Mouse (Mus musculus): Measurements from ENCODE around the gene Wrnip1.

- TF ChIP-seq CTCF (IDR thresholded peaks at IDR 0.05; ENCODE audit: extremely low read depth, insufficient read depth, insufficient read length, insufficient replicate concordance) (no peak), POLR2A (IDR thresholded peaks at IDR 0.05; ENCODE audit: low read depth, low read length) (no peak)
These were observed 632 bp downstream of the Wrnip1 start, which contains the start of gene D930007J09Rik for GRCm38 (mm10) chr13:32802259-32803081.

Measured in spleen, adult 2 months (tissue).